Mouse (Mus musculus) lung, postnatal 0 days (tissue): ENCODE measurements around the gene Ucp3. TPM values are rescaled to one million over a fixed set of nuclear protein-coding genes. Genes with fewer than 3 reads are reported as not detected.
A peak's percentile ranks its signal among the peaks of the same experiment; 100 is the strongest.

Source experiments
- ATAC-seq: fragments of 200-750 bp; cut with Nextera tagmentation; 2 replicates; pipeline ENCODE4 v1.8.0; 2017; ENCODE audit warnings: moderate library complexity
- DNase-seq: peaks from one replicate; pipeline ENCODE4 v3.0.0-alpha.2; 2016; ENCODE audit warnings: low spot score
- H3K27ac ChIP-seq: fragments of 300-500 bp; sonication (generic); 2 replicates; pipeline ENCODE4 v1.5.1; 2014; ENCODE audit warnings: antibody characterized with exemption, mild to moderate bottlenecking, low read length, mixed read lengths
- H3K27me3 ChIP-seq: fragments of 300-500 bp; sonication (generic); replicated peaks from 2 replicates; pipeline ENCODE4 v1.6.1; 2014; ENCODE audit warnings: low read length, mixed read lengths; ENCODE audit not compliant: insufficient read depth
- H3K36me3 ChIP-seq: fragments of 300-500 bp; sonication (generic); 2 replicates; pipeline ENCODE4 v1.6.1; 2014; ENCODE audit warnings: low read length, mixed read lengths; ENCODE audit not compliant: insufficient read depth
- H3K4me1 ChIP-seq: fragments of 300-500 bp; sonication (generic); 2 replicates; pipeline ENCODE4 v1.6.1; 2014; ENCODE audit warnings: antibody characterized with exemption, low read depth, low read length, mixed read lengths; ENCODE audit not compliant: insufficient read depth
- H3K4me2 ChIP-seq: fragments of 300-500 bp; sonication (generic); replicated peaks from 2 replicates; pipeline ENCODE4 v1.6.1; 2014; ENCODE audit warnings: low read depth, mild to moderate bottlenecking, low read length, moderate library complexity, mixed read lengths
- H3K4me3 ChIP-seq: fragments of 300-500 bp; sonication (generic); 2 replicates; pipeline ENCODE4 v1.5.1; 2014; ENCODE audit warnings: low read depth, low read length
- H3K9ac ChIP-seq: fragments of 300-500 bp; sonication (generic); replicated peaks from 2 replicates; pipeline ENCODE4 v1.6.1; 2014; ENCODE audit warnings: low read depth, mild to moderate bottlenecking
- H3K9me3 ChIP-seq: fragments of 300-500 bp; sonication (generic); 2 replicates; pipeline ENCODE4 v1.6.1; 2016; ENCODE audit warnings: low read length, mixed read lengths
- CTCF ChIP-seq: IDR thresholded peaks from 2 replicates; pipeline ENCODE4 v1.5.1; 2016; ENCODE audit warnings: antibody characterized with exemption, mild to moderate bottlenecking
- EP300 ChIP-seq: IDR thresholded peaks from 2 replicates; pipeline ENCODE4 v1.6.1; 2016; ENCODE audit warnings: antibody characterized with exemption, mild to moderate bottlenecking, control low read depth
- WGBS: fragments of 180-500 bp; shearing (Covaris S2); extraction: QIAGEN DNeasy Blood & Tissue Kit; methylation state at CpG from one replicate; pipeline ENCODE4 v1.1.7; 2014; 5-methylcytosine and 5-hydroxymethylcytosine counted together
- polyA plus RNA-seq: library from polyadenylated mRNA; unstranded; fragments of >200 nt; fragmentation: Nextera tagmentation; extraction: Ambion mirVana; gene quantifications from 2 replicates; pipeline ENCODE4 v1.2.1, GENCODE M21; 2015

The Ucp3 gene
- polyA plus RNA-seq, 1 experiment from 2014 or later, result 0.08 TPM

- ATAC-seq, result no peak
- Histone ChIP-seq H3K4me3 (no peak overlapping the region), H3K9me3 (no peaks in the 10 kb centered on the region), H3K4me1 (peaks cover 5% of the 10 kb centered on the region; the same call in 1 of the 2 replicates), H3K9ac (no peak overlapping the region), H3K27ac (no peak overlapping the region), H3K36me3 (peaks cover 17% of the 10 kb centered on the region), H3K4me2 (no peak overlapping the region), H3K27me3 (no peaks in the 10 kb centered on the region)
- no peak for TF ChIP-seq EP300
- no peak for DNase-seq
Measured at GRCm38 (mm10) chr7:100499465-100499864, 26.7 kb downstream of the Ucp3 start.

- Histone ChIP-seq H3K4me3 (no peak overlapping the region), H3K9ac (no peak overlapping the region), H3K27me3 (no peaks in the 10 kb centered on the region), H3K4me2 (no peak overlapping the region), H3K9me3 (no peaks in the 10 kb centered on the region), H3K4me1 (peaks cover 2% of the 10 kb centered on the region; the same call in 1 of the 2 replicates), H3K27ac (no peak overlapping the region), H3K36me3 (peaks cover 17% of the 10 kb centered on the region)
- 0 out of 2 replicates have a peak, but pooled peaks have one; percentile 10 for TF ChIP-seq EP300
- no peak for TF ChIP-seq CTCF
- WGBS, result 45% methylated on average over 16 of the region's 16 CpGs
- DNase-seq (peak; percentile 63), ATAC-seq (no peak)
Measured at GRCm38 (mm10) chr7:100500276-100500977, 27.6 kb downstream of the Ucp3 start.

GRCm38 (mm10) chr7:100501027-100501843 lies 28.4 kb downstream of the Ucp3 start:
- H3K4me3 ChIP-seq, result no peak overlapping the region
- 64% methylated on average over 6 of the region's 6 CpGs for WGBS

GRCm38 (mm10) chr7:100501844-100502373 lies 29.1 kb downstream of the Ucp3 start:
- WGBS, result 52% methylated on average over 2 of the region's 2 CpGs
- TF ChIP-seq CTCF (no peak), EP300 (no peak)
- Histone ChIP-seq H3K27ac (no peak overlapping the region), H3K9me3 (no peaks in the 10 kb centered on the region), H3K27me3 (no peaks in the 10 kb centered on the region), H3K4me2 (no peak overlapping the region), H3K36me3 (peaks cover 17% of the 10 kb centered on the region), H3K4me1 (no peaks in the 10 kb centered on the region; the same call in 1 of the 2 replicates), H3K9ac (no peak overlapping the region), H3K4me3 (no peak overlapping the region)
- no peak for DNase-seq
- no peak for ATAC-seq

More at GRCm38 (mm10) chr7:100501027-100501843, 28.4 kb downstream of the Ucp3 start:
- H3K27me3 ChIP-seq, result no peaks in the 10 kb centered on the region
- ATAC-seq (no peak), DNase-seq (no peak)
- no peaks in the 10 kb centered on the region for H3K9me3 ChIP-seq
- 0 out of 2 replicates have a peak, but pooled peaks have one; percentile 3 for TF ChIP-seq EP300
- TF ChIP-seq CTCF, result no peak
- peaks cover 17% of the 10 kb centered on the region for H3K36me3 ChIP-seq
- peaks cover 2% of the 10 kb centered on the region; the same call in 1 of the 2 replicates for H3K4me1 ChIP-seq
- no peak overlapping the region for H3K27ac ChIP-seq
- no peak overlapping the region for H3K4me2 ChIP-seq
- H3K9ac ChIP-seq, result no peak overlapping the region

- ATAC-seq, result 0 out of 2 replicates have a peak, but pooled peaks have one; percentile 4
- Histone ChIP-seq H3K27me3 (no peaks in the 10 kb centered on the region), H3K9ac (no peak overlapping the region), H3K4me3 (no peak overlapping the region), H3K4me2 (no peak overlapping the region), H3K4me1 (no peaks in the 10 kb centered on the region; the same call in 1 of the 2 replicates), H3K36me3 (peaks cover 17% of the 10 kb centered on the region), H3K9me3 (no peaks in the 10 kb centered on the region), H3K27ac (no peak overlapping the region)
- 65% methylated on average over 7 of the region's 7 CpGs for WGBS
- TF ChIP-seq CTCF (no peak), EP300 (no peak)
- no peak for DNase-seq
Measured at GRCm38 (mm10) chr7:100502374-100502922, 29.7 kb downstream of the Ucp3 start.

- Histone ChIP-seq H3K36me3 (peaks cover 16% of the 10 kb centered on the region), H3K4me2 (no peak overlapping the region), H3K4me3 (no peak overlapping the region), H3K4me1 (no peaks in the 10 kb centered on the region; the same call in 1 of the 2 replicates), H3K9me3 (no peaks in the 10 kb centered on the region), H3K27ac (no peak overlapping the region), H3K27me3 (no peaks in the 10 kb centered on the region), H3K9ac (no peak overlapping the region)
- 71% methylated on average over 5 of the region's 5 CpGs for WGBS
- DNase-seq, result peak; percentile 23
- no peak for TF ChIP-seq CTCF
- TF ChIP-seq EP300, result no peak
- no peak for ATAC-seq
Measured at GRCm38 (mm10) chr7:100503076-100503475, 30.3 kb downstream of the Ucp3 start.
